Mouse (Mus musculus): ENCODE results near the gene Tubgcp6. TPM values are rescaled to one million over a fixed set of nuclear protein-coding genes. Genes with fewer than 3 reads are reported as not detected.
A peak's percentile ranks its signal among the peaks of the same experiment; 100 is the strongest.

Tubgcp6 gene
- polyA plus RNA-seq, 1 experiment from 2014 or later, result 15.4 TPM

DNA sequence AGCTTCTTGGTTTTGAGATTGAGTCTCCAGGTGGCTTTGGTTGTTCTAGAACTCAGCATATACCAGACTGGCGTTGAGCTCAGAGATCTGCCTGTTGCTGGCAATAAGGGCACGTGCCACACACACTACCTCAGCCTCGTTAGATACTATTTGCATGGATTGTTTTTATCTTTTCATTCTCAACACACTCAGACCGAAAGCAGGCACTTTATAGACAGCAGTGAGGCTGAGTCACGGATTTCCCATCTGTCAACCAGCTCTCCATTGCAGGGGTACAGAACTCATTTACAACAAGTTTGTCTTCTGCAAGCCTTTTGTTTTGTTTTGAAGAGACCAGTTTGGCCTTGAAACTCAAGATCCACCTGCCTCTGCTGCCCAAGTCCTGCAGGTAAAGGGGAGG is 25.5 kb downstream of the Tubgcp6 start:
- H3K27ac ChIP-seq, result no peak overlapping the region
- H3K4me3 ChIP-seq, result no peak overlapping the region
- ATAC-seq (ENCODE audit: borderline replicate concordance, extremely low read depth, low FRiP score, low TSS enrichment), result no peak
- H3K9ac ChIP-seq, result no peak overlapping the region
- no peak overlapping the region for H3K4me2 ChIP-seq
- WGBS, result 87% methylated on average over 5 of the region's 5 CpGs
- H3K9me3 ChIP-seq, result no peaks in the 10 kb centered on the region
- H3K27me3 ChIP-seq, result no peaks in the 10 kb centered on the region
- H3K36me3 ChIP-seq, result peaks cover 99% of the 10 kb centered on the region
- H3K4me1 ChIP-seq, result no peaks in the 10 kb centered on the region

DNA sequence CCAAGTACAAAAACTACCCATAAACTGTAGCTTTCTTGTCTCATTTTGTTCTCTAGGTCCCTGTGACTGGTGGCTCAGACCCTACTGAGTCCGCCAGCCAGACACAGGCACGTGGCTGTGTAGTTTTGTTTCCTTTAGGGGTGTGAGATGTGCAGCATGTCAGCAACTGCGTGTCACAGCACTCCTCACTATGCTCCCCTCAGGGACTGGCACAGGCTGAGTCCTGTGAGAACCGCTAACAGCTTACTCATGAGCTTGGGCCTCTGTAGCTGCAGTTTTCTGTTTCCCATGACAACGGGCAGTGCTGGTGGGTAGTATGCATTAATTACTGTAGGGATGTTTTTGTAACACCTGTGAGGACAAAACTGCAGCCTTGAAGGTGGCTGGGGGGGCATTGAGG is 30.7 kb downstream of the Tubgcp6 start:
- 79% methylated on average over 5 of the region's 5 CpGs for WGBS
- Histone ChIP-seq H3K27me3 (no peaks in the 10 kb centered on the region), H3K27ac (no peak overlapping the region), H3K9ac (no peak overlapping the region), H3K36me3 (peaks cover 52% of the 10 kb centered on the region), H3K4me1 (peaks cover 22% of the 10 kb centered on the region), H3K4me3 (no peak overlapping the region), H3K9me3 (no peaks in the 10 kb centered on the region), H3K4me2 (no peak overlapping the region)
- no peak for ATAC-seq (ENCODE audit: borderline replicate concordance, extremely low read depth, low FRiP score, low TSS enrichment)

DNA sequence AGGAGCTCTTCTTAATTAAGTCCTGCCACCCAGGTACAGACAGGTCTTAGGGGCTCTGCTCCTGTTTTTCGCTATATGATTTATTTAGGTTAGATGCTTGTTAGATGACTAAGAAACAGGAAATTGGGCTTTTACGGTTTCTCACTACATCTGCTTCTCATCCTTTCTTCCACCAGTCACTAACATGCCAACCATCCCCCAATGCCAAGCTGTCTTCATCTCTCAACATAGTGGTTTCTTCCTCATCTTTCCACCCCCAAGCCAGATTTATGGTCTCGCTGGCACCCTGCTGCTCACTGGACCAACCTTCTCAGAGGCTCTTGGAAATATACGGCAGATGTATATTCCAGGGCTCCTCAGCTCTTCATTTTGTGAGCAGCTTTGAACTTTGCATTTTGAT is 32.2 kb downstream of the Tubgcp6 start:
- Histone ChIP-seq H3K4me1 (peaks cover 22% of the 10 kb centered on the region), H3K4me3 (no peak overlapping the region; the same call in 1 of the 2 replicates), H3K27me3 (no peaks in the 10 kb centered on the region), H3K9me3 (no peaks in the 10 kb centered on the region), H3K9ac (no peak overlapping the region), H3K36me3 (peaks cover 46% of the 10 kb centered on the region), H3K4me2 (peak overlapping the region; percentile 93), H3K27ac (no peak overlapping the region)
- no peak for ATAC-seq (ENCODE audit: borderline replicate concordance, extremely low read depth, low FRiP score, low TSS enrichment)
- 84% methylated on average over 4 of the region's 4 CpGs for WGBS

DNA sequence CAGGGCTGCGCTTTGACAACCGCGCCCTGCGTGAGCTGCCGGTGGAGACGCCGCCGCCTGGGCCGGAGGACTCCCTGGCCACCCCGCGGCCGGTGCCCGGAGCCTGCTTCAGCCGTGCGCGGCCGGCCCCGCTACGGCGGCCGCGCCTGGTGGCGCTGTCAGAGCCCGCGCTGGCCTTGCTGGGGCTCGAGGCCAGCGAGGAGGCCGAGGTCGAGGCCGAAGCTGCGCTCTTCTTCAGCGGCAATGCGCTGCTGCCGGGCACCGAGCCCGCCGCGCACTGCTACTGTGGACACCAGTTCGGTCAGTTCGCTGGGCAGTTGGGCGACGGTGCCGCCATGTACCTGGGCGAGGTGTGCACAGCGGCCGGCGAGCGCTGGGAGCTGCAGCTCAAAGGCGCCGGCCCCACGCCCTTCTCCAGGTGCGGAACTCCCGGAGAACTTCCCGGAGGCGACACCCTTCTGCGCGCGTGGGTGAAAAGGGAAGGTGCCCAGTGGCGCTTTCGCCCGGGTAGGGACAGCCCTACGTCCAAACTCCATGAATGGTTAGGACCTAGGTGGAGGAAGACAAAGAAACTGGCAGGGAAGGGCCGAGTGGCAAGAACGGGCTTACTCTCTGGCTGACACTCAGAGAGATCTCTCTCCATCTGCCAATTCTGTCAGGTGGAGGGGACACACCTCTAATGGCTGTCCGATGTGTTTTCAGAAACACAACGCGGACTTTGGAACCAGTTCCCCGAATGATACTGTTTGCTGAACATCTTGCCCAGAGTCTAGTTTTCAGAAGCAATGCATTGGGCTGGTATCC is 33.5 kb downstream of the Tubgcp6 start:
- Histone ChIP-seq H3K27me3 (no peaks in the 10 kb centered on the region), H3K4me3 (peak overlapping the region; percentile 87), H3K9ac (peak overlapping the region; percentile 88), H3K36me3 (peaks cover 45% of the 10 kb centered on the region), H3K4me1 (peaks cover 22% of the 10 kb centered on the region), H3K9me3 (no peaks in the 10 kb centered on the region), H3K27ac (peak overlapping the region; percentile 57), H3K4me2 (peak overlapping the region; percentile 93)
- WGBS, result 1% methylated on average over 63 of the region's 68 CpGs
- peak; percentile 67 for ATAC-seq (ENCODE audit: borderline replicate concordance, extremely low read depth, low FRiP score, low TSS enrichment)

DNA sequence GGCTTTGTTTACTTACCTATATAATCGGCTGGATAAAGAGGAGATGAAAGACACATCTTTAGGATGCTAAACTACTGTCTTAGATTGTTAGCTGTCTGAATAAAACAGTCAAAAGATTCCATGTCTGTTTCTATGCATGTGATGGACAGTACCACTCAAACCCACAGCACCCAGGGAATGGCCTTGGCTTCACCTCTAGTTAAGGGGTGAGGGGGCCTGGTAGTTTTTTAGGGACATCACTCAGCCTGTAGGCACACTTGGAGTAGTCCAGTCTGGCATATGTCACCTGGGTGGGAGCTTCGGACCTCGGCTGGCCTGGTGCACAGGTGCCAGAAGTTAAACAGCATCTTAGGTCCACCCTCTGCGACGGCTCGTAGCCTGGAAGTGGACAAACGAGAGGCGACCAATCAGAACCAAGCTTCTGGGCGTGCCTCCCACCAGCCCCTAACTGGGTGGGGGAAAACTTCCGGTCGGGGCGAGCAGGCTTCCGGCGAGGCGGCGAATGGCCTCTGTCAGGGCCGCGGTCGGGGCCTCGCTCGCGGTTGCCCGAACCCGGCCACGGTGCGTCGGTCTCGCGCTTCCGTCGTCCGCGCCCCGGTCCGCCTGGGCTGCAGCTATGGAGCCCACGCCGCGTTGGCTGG is 34.2 kb downstream of the Tubgcp6 start, which contains the start of gene Selenoo:
Gene Selenoo, plus strand, starts transcription at position 478 of the 641 bp plus-strand sequence.
- peak within 1 kb of the TSS; percentile 93 for H3K4me2 ChIP-seq
- no peaks in the 10 kb centered on the region for H3K27me3 ChIP-seq
- peaks cover 44% of the 10 kb centered on the region for H3K36me3 ChIP-seq
- 1% methylated on average over 38 of the region's 38 CpGs for WGBS
- ATAC-seq (ENCODE audit: borderline replicate concordance, extremely low read depth, low FRiP score, low TSS enrichment), result peak; percentile 94
- H3K4me1 ChIP-seq, result peaks cover 22% of the 10 kb centered on the region
- H3K27ac ChIP-seq, result peak within 1 kb of the TSS; percentile 57
- no peaks in the 10 kb centered on the region for H3K9me3 ChIP-seq
- H3K9ac ChIP-seq, result peak within 1 kb of the TSS; percentile 88
- peak within 1 kb of the TSS; percentile 87 for H3K4me3 ChIP-seq

DNA sequence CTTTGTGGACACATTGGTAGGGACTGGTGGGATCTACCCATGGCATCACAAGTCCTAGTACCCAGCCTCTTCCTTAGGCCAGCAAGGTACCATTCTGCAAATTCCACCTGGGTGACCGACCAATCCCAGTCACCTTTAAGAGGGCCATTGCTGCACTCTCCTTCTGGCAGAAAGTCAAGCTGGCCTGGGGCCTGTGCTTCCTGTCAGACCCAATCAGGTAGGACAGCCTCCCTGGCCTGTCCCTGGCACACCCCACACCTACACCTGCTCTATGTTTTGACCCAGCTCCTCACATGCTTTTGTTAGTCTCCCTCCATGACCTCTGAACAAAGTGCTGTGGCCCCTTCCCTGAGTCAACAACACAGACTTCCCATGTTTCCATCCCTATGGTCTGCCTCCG is 38.1 kb downstream of the Tubgcp6 start:
- Histone ChIP-seq H3K4me1 (peaks cover 12% of the 10 kb centered on the region), H3K4me2 (no peak overlapping the region), H3K9me3 (no peaks in the 10 kb centered on the region), H3K4me3 (no peak overlapping the region), H3K27ac (no peak overlapping the region), H3K36me3 (peaks cover 47% of the 10 kb centered on the region), H3K27me3 (no peaks in the 10 kb centered on the region), H3K9ac (no peak overlapping the region)
- no peak for ATAC-seq (ENCODE audit: borderline replicate concordance, extremely low read depth, low FRiP score, low TSS enrichment)
- 91% methylated on average over 2 of the region's 2 CpGs for WGBS

DNA sequence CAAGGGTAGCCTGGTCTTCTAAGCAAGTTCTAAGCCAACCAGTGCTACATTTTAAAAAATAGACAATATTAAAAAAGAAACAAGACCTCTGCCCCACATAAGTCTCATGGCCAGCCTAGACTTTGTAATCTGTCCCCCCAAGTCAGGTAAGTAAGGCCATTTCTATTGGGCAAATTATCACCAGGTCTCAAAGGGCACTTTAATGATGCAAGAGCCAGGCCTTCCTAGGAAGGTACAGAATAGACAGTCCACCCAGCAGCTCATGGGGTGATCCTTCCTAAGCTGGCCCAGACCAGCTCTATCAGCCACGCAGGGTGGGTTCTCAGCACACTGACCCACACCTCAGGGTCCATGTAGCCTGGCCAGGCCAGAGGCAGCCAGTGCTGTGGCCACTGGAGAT is 39.0 kb downstream of the Tubgcp6 start:
- no peak for ATAC-seq (ENCODE audit: borderline replicate concordance, extremely low read depth, low FRiP score, low TSS enrichment)
- Histone ChIP-seq H3K27me3 (no peaks in the 10 kb centered on the region), H3K36me3 (peaks cover 50% of the 10 kb centered on the region), H3K27ac (no peak overlapping the region), H3K4me3 (no peak overlapping the region), H3K4me1 (peaks cover 9% of the 10 kb centered on the region), H3K9ac (no peak overlapping the region), H3K4me2 (no peak overlapping the region), H3K9me3 (no peaks in the 10 kb centered on the region)
- 95% methylated on average over 1 of the region's 1 CpGs for WGBS

DNA sequence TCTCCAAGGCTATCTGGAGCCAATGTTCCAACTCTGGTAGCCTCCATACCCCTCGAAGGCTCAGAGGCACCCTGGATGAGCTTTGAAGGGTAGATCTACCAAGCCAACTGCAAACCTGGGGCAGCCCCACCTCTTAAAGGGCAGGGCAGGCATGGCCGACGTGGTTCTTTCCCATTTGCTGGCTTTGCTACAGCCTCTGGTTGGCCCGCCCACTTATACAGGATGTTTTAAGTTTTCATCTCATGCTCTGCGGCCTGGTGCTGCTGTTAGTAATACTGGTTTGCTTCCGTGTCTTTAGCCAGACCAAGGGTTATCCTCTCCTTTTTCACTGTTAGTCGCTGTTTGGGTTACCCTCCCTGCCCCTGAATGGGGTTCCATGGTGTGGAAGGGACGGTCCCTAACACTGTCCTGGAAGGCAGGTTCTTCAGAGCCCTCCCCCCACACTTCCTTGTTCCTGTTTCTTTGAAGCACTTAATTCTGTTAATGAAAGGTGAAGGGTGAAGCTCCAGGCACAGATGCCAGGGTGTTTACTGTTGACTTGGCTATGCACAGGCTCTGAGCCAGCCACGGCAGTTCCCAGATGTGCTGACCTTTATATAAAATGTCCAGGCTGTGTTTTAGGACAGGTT is 44.6 kb downstream of the Tubgcp6 start:
- no peak for ATAC-seq (ENCODE audit: borderline replicate concordance, extremely low read depth, low FRiP score, low TSS enrichment)
- Histone ChIP-seq H3K36me3 (peaks cover 19% of the 10 kb centered on the region), H3K27me3 (no peaks in the 10 kb centered on the region), H3K27ac (no peak overlapping the region), H3K9ac (no peak overlapping the region), H3K9me3 (no peaks in the 10 kb centered on the region), H3K4me3 (no peak overlapping the region), H3K4me2 (peak overlapping the region; percentile 77), H3K4me1 (peaks cover 39% of the 10 kb centered on the region)
- WGBS, result 53% methylated on average over 9 of the region's 9 CpGs

DNA sequence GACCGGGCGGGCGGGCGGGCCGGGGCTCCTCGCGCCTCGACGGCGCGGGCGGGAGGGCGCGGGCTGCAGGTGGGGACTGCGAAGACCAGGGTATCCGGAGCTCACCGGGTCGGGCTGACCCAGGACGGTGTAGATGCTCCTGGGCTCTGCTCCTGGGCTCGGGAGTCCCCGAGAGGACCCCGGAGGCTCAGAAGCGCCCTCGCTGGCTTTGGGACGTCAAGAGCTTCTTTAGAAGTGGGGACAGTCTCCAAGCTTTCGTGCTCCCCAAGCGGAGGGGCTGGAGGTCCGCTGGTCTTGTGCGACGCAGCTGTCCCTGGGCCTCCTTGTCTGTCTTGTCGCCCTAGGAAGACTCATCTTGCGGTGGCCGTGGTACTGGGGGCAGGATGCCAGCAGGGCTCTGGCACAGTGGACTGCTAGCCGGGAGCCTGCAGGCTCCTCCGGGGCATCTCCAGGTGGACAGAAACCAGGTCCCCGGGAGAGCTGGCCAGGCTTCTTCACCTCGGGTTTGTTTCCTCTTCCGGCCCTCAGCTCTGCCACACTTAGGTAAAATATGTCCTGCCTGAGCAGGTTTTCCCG is 46.7 kb downstream of the Tubgcp6 start:
- peaks cover 39% of the 10 kb centered on the region for H3K4me1 ChIP-seq
- H3K4me3 ChIP-seq, result peak overlapping the region; percentile 86
- peak overlapping the region; percentile 89 for H3K9ac ChIP-seq
- peak overlapping the region; percentile 82 for H3K27ac ChIP-seq
- H3K9me3 ChIP-seq, result no peaks in the 10 kb centered on the region
- ATAC-seq (ENCODE audit: borderline replicate concordance, extremely low read depth, low FRiP score, low TSS enrichment), result peak; percentile 56
- under 1% methylated on average over 33 of the region's 39 CpGs for WGBS
- no peaks in the 10 kb centered on the region for H3K27me3 ChIP-seq
- H3K4me2 ChIP-seq, result peak overlapping the region; percentile 77
- 0 out of 2 replicates have a peak, but pooled peaks cover 2% of the 10 kb centered on the region for H3K36me3 ChIP-seq

DNA sequence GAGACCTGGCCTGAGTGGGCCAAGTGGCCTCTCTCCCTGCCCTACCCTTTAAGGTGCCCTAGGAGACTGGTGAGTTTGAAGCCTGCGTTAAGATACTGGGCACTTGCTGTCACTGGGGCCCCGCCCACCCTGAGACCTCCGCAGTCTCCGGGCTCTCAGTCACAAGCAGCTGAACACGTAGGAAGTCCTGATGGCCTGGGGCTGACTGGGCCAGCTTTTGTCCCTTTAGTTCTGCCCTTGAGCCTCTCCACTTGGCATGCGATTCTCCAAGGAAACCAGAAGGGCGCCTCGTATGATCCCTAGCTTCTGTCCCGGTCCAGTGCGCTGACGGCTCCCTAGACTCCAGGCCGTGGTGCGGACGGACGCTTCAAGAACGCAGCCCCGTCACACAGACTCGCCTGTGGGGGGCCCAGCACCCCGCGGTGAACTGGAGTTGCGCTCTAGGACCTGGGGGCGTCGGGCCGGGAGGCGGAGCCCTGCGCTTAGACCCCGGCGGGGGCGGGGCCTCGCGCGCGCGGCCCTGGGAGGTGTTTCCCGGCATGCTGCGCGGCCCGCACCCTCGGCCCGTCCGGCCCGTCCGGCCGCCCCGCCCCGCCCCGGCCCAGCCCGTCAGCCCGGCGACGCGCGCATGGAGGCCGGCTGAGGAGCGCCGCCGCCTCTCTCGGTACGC is 47.3 kb downstream of the Tubgcp6 start:
- under 1% methylated on average over 48 of the region's 59 CpGs for WGBS
- ATAC-seq (ENCODE audit: borderline replicate concordance, extremely low read depth, low FRiP score, low TSS enrichment), result peak; percentile 93
- Histone ChIP-seq H3K4me1 (peaks cover 39% of the 10 kb centered on the region), H3K4me3 (peak overlapping the region; percentile 86), H3K27me3 (no peaks in the 10 kb centered on the region), H3K4me2 (peak overlapping the region; percentile 77), H3K27ac (peak overlapping the region; percentile 82), H3K36me3 (0 out of 2 replicates have a peak, but pooled peaks cover 2% of the 10 kb centered on the region), H3K9ac (peak overlapping the region; percentile 89), H3K9me3 (no peaks in the 10 kb centered on the region)

Measured in lung, embryonic 15.5 days (tissue).